Mouse (Mus musculus) midbrain, embryonic 11.5 days (tissue): ENCODE data around the gene Ppp2r1b. TPM values are rescaled to one million over a fixed set of nuclear protein-coding genes. Genes with fewer than 3 reads are reported as not detected.
A peak's percentile ranks its signal among the peaks of the same experiment; 100 is the strongest.

Source experiments
- ATAC-seq: fragments of 200-750 bp; cut with Nextera tagmentation; 2 replicates; pipeline ENCODE4 v1.8.0; 2017; ENCODE audit warnings: moderate TSS enrichment, moderate library complexity; ENCODE audit not compliant: low FRiP score
- DNase-seq: peaks from one replicate; pipeline ENCODE4 v3.0.0; 2015; ENCODE audit warnings: low spot score; ENCODE audit errors: missing footprints
- H3K27ac ChIP-seq: fragments of 300-500 bp; sonication (generic); 2 replicates; pipeline ENCODE4 v1.5.1; 2014; ENCODE audit warnings: low read depth, low read length
- H3K27me3 ChIP-seq: fragments of 300-500 bp; sonication (generic); 2 replicates; pipeline ENCODE4 v1.6.1; 2014; ENCODE audit warnings: mild to moderate bottlenecking, low read length, moderate library complexity, mixed read lengths; ENCODE audit not compliant: control insufficient read depth, insufficient read depth
- H3K36me3 ChIP-seq: fragments of 300-500 bp; sonication (generic); 2 replicates; pipeline ENCODE4 v1.6.1; 2014; ENCODE audit warnings: mild to moderate bottlenecking, low read length, moderate library complexity, mixed read lengths; ENCODE audit not compliant: control insufficient read depth, insufficient read depth
- H3K4me1 ChIP-seq: fragments of 300-500 bp; sonication (generic); 2 replicates; pipeline ENCODE4 v1.6.1; 2014; ENCODE audit warnings: low read length; ENCODE audit not compliant: control insufficient read depth, insufficient read depth
- H3K4me2 ChIP-seq: fragments of 300-500 bp; sonication (generic); 2 replicates; pipeline ENCODE4 v1.6.1; 2014; ENCODE audit warnings: mild to moderate bottlenecking, moderate library complexity
- H3K4me3 ChIP-seq: fragments of 300-500 bp; sonication (generic); 2 replicates; pipeline ENCODE4 v1.5.1; 2014; ENCODE audit warnings: low read depth, low read length
- H3K9ac ChIP-seq: fragments of 300-500 bp; sonication (generic); 2 replicates; pipeline ENCODE4 v1.6.1; 2014; ENCODE audit warnings: low read length
- H3K9me3 ChIP-seq: fragments of 300-500 bp; sonication (generic); 2 replicates; pipeline ENCODE4 v1.6.1; 2016; ENCODE audit warnings: low read length; ENCODE audit not compliant: control insufficient read depth
- WGBS: fragments of 180-500 bp; shearing (Covaris S2); extraction: QIAGEN DNeasy Blood & Tissue Kit; methylation state at CpG from one replicate; pipeline ENCODE4 v1.1.7; 2014; 5-methylcytosine and 5-hydroxymethylcytosine counted together
- polyA plus RNA-seq: library from polyadenylated mRNA; unstranded; fragments of >200 nt; fragmentation: Nextera tagmentation; extraction: Ambion mirVana; gene quantifications from 2 replicates; pipeline ENCODE4 v1.2.1, GENCODE M21; 2014

The Ppp2r1b gene
- polyA plus RNA-seq, 1 experiment from 2014 or later: 114 TPM

GRCm38 (mm10) chr9:50855780-50856179, 10.7 kb downstream of the Ppp2r1b start:
- no peaks in the 10 kb centered on the region for H3K9me3 ChIP-seq
- no peak for DNase-seq
- H3K27me3 ChIP-seq: no peaks in the 10 kb centered on the region
- H3K36me3 ChIP-seq: 0 out of 2 replicates have a peak, but pooled peaks cover 3% of the 10 kb centered on the region
- peak overlapping the region; percentile 65 for H3K4me2 ChIP-seq
- H3K27ac ChIP-seq: no peak overlapping the region; the same call in 1 of the 2 replicates
- peak overlapping the region; percentile 90; the same call in 1 of the 2 replicates for H3K9ac ChIP-seq
- no peak for ATAC-seq
- WGBS: 70% methylated on average over 5 of the region's 5 CpGs
- H3K4me3 ChIP-seq: no peak overlapping the region
- H3K4me1 ChIP-seq: peaks cover 9% of the 10 kb centered on the region

GRCm38 (mm10) chr9:50856341-50857081, 11.4 kb downstream of the Ppp2r1b start:
- H3K27me3 ChIP-seq: no peaks in the 10 kb centered on the region
- H3K4me2 ChIP-seq: peak overlapping the region; percentile 65
- DNase-seq: peak; percentile 100
- WGBS: 2% methylated on average over 45 of the region's 45 CpGs
- peak overlapping the region; percentile 90 for H3K9ac ChIP-seq
- peak overlapping the region; percentile 91 for H3K4me3 ChIP-seq
- peak; percentile 97 for ATAC-seq
- H3K9me3 ChIP-seq: no peaks in the 10 kb centered on the region
- peaks cover 9% of the 10 kb centered on the region for H3K4me1 ChIP-seq
- peaks cover 7% of the 10 kb centered on the region; the same call in 1 of the 2 replicates for H3K36me3 ChIP-seq
- H3K27ac ChIP-seq: peak overlapping the region; percentile 41; the same call in 1 of the 2 replicates

- peak overlapping the region; percentile 91 for H3K4me3 ChIP-seq
- peaks cover 13% of the 10 kb centered on the region for H3K36me3 ChIP-seq
- peak overlapping the region; percentile 41; the same call in 1 of the 2 replicates for H3K27ac ChIP-seq
- peak overlapping the region; percentile 65 for H3K4me2 ChIP-seq
- peaks cover 9% of the 10 kb centered on the region for H3K4me1 ChIP-seq
- peak overlapping the region; percentile 90 for H3K9ac ChIP-seq
- no peaks in the 10 kb centered on the region for H3K27me3 ChIP-seq
- ATAC-seq (peak; percentile 86), DNase-seq (no peak)
- under 1% methylated on average over 46 of the region's 46 CpGs for WGBS
- no peaks in the 10 kb centered on the region for H3K9me3 ChIP-seq
Measured at GRCm38 (mm10) chr9:50857082-50857641, 12.1 kb downstream of the Ppp2r1b start.

- H3K36me3 ChIP-seq: peaks cover 20% of the 10 kb centered on the region
- peaks cover 9% of the 10 kb centered on the region for H3K4me1 ChIP-seq
- 96% methylated on average over 6 of the region's 6 CpGs for WGBS
- H3K4me3 ChIP-seq: no peak overlapping the region
- DNase-seq: no peak
- H3K9me3 ChIP-seq: no peaks in the 10 kb centered on the region
- no peak for ATAC-seq
- H3K4me2 ChIP-seq: no peak overlapping the region
- H3K27ac ChIP-seq: no peak overlapping the region
- H3K27me3 ChIP-seq: no peaks in the 10 kb centered on the region
- no peak overlapping the region for H3K9ac ChIP-seq
Measured at GRCm38 (mm10) chr9:50858681-50859080, 13.6 kb downstream of the Ppp2r1b start.

GRCm38 (mm10) chr9:50861119-50861839, 16.2 kb downstream of the Ppp2r1b start:
- Histone ChIP-seq H3K27me3 (no peaks in the 10 kb centered on the region), H3K9ac (no peak overlapping the region), H3K4me1 (peaks cover 3% of the 10 kb centered on the region), H3K36me3 (peaks cover 25% of the 10 kb centered on the region), H3K4me3 (no peak overlapping the region), H3K4me2 (no peak overlapping the region), H3K27ac (no peak overlapping the region), H3K9me3 (no peaks in the 10 kb centered on the region)
- DNase-seq (no peak), ATAC-seq (no peak)
- 95% methylated on average over 18 of the region's 18 CpGs for WGBS

- ATAC-seq: no peak
- H3K27me3 ChIP-seq: no peaks in the 10 kb centered on the region
- H3K27ac ChIP-seq: no peak overlapping the region
- no peak overlapping the region for H3K9ac ChIP-seq
- H3K4me2 ChIP-seq: no peak overlapping the region
- no peaks in the 10 kb centered on the region for H3K9me3 ChIP-seq
- H3K4me3 ChIP-seq: no peak overlapping the region
- H3K4me1 ChIP-seq: no peaks in the 10 kb centered on the region
- no peak for DNase-seq
- WGBS: 88% methylated on average over 4 of the region's 4 CpGs
- H3K36me3 ChIP-seq: peaks cover 40% of the 10 kb centered on the region
Measured at GRCm38 (mm10) chr9:50863824-50864223, 18.7 kb downstream of the Ppp2r1b start.

GRCm38 (mm10) chr9:50864877-50865276, 19.8 kb downstream of the Ppp2r1b start:
- Histone ChIP-seq H3K9ac (no peak overlapping the region), H3K9me3 (no peaks in the 10 kb centered on the region), H3K27me3 (no peaks in the 10 kb centered on the region), H3K4me1 (no peaks in the 10 kb centered on the region), H3K36me3 (peaks cover 40% of the 10 kb centered on the region), H3K27ac (no peak overlapping the region), H3K4me2 (no peak overlapping the region), H3K4me3 (no peak overlapping the region)
- 95% methylated on average over 5 of the region's 5 CpGs for WGBS
- DNase-seq: no peak
- no peak for ATAC-seq

GRCm38 (mm10) chr9:50865803-50866202, 20.7 kb downstream of the Ppp2r1b start:
- Histone ChIP-seq H3K27me3 (no peaks in the 10 kb centered on the region), H3K4me3 (no peak overlapping the region), H3K9me3 (no peaks in the 10 kb centered on the region), H3K9ac (no peak overlapping the region), H3K36me3 (peaks cover 40% of the 10 kb centered on the region), H3K27ac (no peak overlapping the region), H3K4me1 (no peaks in the 10 kb centered on the region), H3K4me2 (no peak overlapping the region)
- DNase-seq (no peak), ATAC-seq (no peak)
- WGBS: 93% methylated on average over 8 of the region's 8 CpGs

- Histone ChIP-seq H3K9me3 (no peaks in the 10 kb centered on the region), H3K27me3 (no peaks in the 10 kb centered on the region), H3K9ac (no peak overlapping the region), H3K4me1 (no peaks in the 10 kb centered on the region), H3K27ac (no peak overlapping the region), H3K4me3 (no peak overlapping the region), H3K4me2 (no peak overlapping the region), H3K36me3 (peaks cover 32% of the 10 kb centered on the region)
- 95% methylated on average over 6 of the region's 6 CpGs for WGBS
- no peak for DNase-seq
- no peak for ATAC-seq
Measured at GRCm38 (mm10) chr9:50867015-50867414, 21.9 kb downstream of the Ppp2r1b start.
